Mouse (Mus musculus) bone marrow, adult 2 months (tissue): ENCODE measurements around the gene Mettl15.

Source experiments
- CTCF ChIP-seq: fragments of 200-500 bp; IDR thresholded peaks from 2 replicates; pipeline ENCODE4 v1.5.1; 2011; ENCODE audit warnings: low read length, control low read depth; ENCODE audit not compliant: control insufficient read depth, insufficient read depth
- POLR2A ChIP-seq: fragments of 200-500 bp; IDR thresholded peaks from 2 replicates; pipeline ENCODE4 v1.6.1; 2011; ENCODE audit warnings: low read depth, mild to moderate bottlenecking, control low read depth, low read length, borderline replicate concordance; ENCODE audit not compliant: control insufficient read depth

GRCm38 (mm10) chr2:109227196-109227595 lies 53.4 kb downstream of the Mettl15 start:
- TF ChIP-seq CTCF (no peak), POLR2A (no peak)
